Mouse (Mus musculus) small intestine, adult 2 months (tissue): ENCODE data around the gene Dph6. TPM values are rescaled to one million over a fixed set of nuclear protein-coding genes. Genes with fewer than 3 reads are reported as not detected.
"Not testable (repeated sequence)": the region's sequence is repeated elsewhere in the genome, so short reads cannot be mapped to it uniquely, and the experiment has no call there.

ENCODE experiments used
- H3K27ac ChIP-seq: fragments of 200-500 bp; 2 replicates; pipeline ENCODE4 v1.5.1; 2012; ENCODE audit warnings: low read depth, low read length, control low read depth, inconsistent platforms; ENCODE audit not compliant: insufficient read depth
- H3K27me3 ChIP-seq: fragments of 200-500 bp; 2 replicates; pipeline ENCODE4 v1.6.1; 2012; ENCODE audit warnings: mild to moderate bottlenecking, moderate library complexity, low read length, inconsistent platforms; ENCODE audit not compliant: control insufficient read depth, insufficient read depth
- H3K36me3 ChIP-seq: fragments of 200-500 bp; 2 replicates; pipeline ENCODE4 v1.6.1; 2012; ENCODE audit warnings: mild to moderate bottlenecking, low read length, control low read depth, inconsistent platforms; ENCODE audit not compliant: control insufficient read depth, insufficient read depth
- H3K4me1 ChIP-seq: fragments of 200-500 bp; 2 replicates; pipeline ENCODE4 v1.6.1; 2012; ENCODE audit warnings: low read length, inconsistent platforms, mixed read lengths; ENCODE audit not compliant: control insufficient read depth, insufficient read depth, insufficient read length
- H3K4me3 ChIP-seq: fragments of 200-500 bp; 2 replicates; pipeline ENCODE4 v1.5.1; 2012; ENCODE audit warnings: low read depth, mild to moderate bottlenecking, control low read depth, inconsistent platforms, low read length, moderate library complexity
- CTCF ChIP-seq: fragments of 200-500 bp; IDR thresholded peaks from 2 replicates; pipeline ENCODE4 v1.5.1; 2012; ENCODE audit warnings: low read depth, mild to moderate bottlenecking, control low read depth, inconsistent platforms, low read length, moderate library complexity, mixed read lengths; ENCODE audit not compliant: insufficient replicate concordance, insufficient read length; ENCODE audit errors: extremely low read depth
- POLR2A ChIP-seq: fragments of 200-500 bp; IDR thresholded peaks from 2 replicates; pipeline ENCODE4 v1.6.1; 2012; ENCODE audit warnings: low read depth, mild to moderate bottlenecking, control low read depth, inconsistent platforms, low read length, moderate library complexity
- WGBS: fragments of 180-500 bp; shearing (Covaris S2); methylation state at CpG from one replicate; pipeline ENCODE4 v1.1.7; 2018; 5-methylcytosine and 5-hydroxymethylcytosine counted together
- polyA plus RNA-seq: library from polyadenylated mRNA; depleted of rRNA; stranded (reverse); fragments of >200 nt; gene quantifications from 2 replicates; pipeline ENCODE4 v1.2.3, GENCODE M21; 2012

Dph6 gene
- polyA plus RNA-seq, 1 experiment = 2.7 TPM

DNA sequence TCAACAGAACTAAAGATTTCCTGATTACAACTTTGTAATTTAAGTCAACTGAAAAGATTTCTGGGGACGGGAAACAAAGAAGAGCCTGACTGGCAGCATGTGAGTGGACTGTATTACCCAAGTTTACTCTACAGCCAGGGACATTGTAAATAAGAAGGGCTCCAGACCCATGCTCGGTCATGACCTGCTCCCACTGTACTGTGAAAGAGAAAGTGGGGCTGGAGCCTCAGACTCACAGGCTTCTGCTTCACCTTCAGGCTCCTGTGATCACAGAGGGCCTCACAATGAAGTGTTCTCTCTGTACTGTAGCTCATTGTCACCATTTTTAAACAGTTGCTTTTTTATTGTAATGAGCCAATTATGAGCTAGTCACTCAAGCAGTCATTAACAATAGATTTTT is 44.7 kb downstream of the Dph6 start:
- Histone ChIP-seq H3K27me3 (no peaks in the 10 kb centered on the region), H3K4me3 (no peak overlapping the region), H3K27ac (no peak overlapping the region), H3K36me3 (no peaks in the 10 kb centered on the region), H3K4me1 (no peaks in the 10 kb centered on the region)
- TF ChIP-seq CTCF (no peak), POLR2A (no peak)
- WGBS = 55% methylated on average over 2 of the region's 2 CpGs

DNA sequence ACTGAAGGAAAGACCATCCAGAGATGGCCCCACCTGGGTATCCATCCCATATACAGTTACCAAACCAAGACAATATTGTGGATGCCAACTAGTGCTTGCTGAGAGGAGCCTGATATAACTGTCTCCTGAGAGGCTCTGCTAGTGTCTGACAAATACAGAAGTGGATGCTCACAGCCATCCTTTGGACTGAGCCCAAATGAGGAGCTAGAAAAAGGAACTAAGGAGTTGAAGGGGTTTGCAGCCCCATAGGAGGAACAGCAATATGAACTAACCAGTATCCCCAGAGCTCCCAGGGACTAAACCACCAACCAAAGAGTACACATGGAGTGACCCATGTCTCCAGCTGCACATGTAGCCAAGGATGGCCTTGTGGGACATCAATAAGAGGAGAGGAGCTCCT is 49.6 kb downstream of the Dph6 start:
- not testable (repeated sequence) for H3K27me3 ChIP-seq, H3K4me1 ChIP-seq, H3K36me3 ChIP-seq, H3K27ac ChIP-seq, H3K4me3 ChIP-seq

DNA sequence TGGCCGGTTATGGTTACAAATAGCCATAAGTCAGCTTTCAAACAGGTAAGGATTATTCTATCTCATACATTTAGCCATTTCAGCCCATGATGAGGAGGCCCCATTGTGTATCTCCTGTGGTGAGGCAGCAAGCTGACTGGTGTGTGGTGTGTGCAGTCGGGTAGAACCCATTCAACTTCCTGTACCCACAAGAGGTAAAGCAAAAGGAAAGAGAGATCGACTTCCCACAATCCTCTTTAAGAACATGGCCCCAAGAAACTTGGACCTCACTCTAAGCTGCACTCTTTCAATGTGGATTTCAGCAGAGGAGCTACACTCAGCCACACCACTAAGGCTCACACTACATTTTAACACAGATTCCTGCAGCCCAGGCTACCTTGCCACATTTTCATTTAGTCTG is 53.6 kb downstream of the Dph6 start:
- Histone ChIP-seq H3K4me1 (no peaks in the 10 kb centered on the region), H3K4me3 (no peak overlapping the region), H3K36me3 (no peaks in the 10 kb centered on the region), H3K27me3 (no peaks in the 10 kb centered on the region), H3K27ac (no peak overlapping the region)
- no peak for TF ChIP-seq CTCF
- TF ChIP-seq POLR2A = no peak
- 88% methylated on average over 3 of the region's 3 CpGs for WGBS

DNA sequence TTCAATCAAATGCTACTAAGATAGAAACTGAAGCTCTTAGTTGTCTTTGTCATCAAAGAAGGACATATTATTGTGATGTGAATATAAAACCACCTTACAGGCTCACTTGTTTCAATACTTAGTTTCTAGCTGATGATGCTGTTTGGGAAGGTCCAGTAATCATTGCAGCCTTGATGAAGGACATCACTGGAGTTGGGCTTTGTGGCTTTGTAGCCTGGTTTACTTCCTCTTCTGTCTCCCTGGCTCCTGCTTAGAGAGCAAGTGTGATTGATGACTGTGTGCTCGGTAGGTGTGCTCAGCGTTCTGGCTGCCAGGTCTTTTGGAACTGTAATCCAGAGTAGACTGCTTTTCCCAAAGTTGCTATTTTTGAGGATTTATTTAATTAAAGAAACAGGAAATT is 55.0 kb downstream of the Dph6 start:
- Histone ChIP-seq H3K27me3 (no peaks in the 10 kb centered on the region), H3K4me3 (no peak overlapping the region), H3K4me1 (no peaks in the 10 kb centered on the region), H3K36me3 (no peaks in the 10 kb centered on the region), H3K27ac (no peak overlapping the region)
- TF ChIP-seq CTCF (no peak), POLR2A (no peak)
- WGBS = 54% methylated on average over 2 of the region's 2 CpGs

DNA sequence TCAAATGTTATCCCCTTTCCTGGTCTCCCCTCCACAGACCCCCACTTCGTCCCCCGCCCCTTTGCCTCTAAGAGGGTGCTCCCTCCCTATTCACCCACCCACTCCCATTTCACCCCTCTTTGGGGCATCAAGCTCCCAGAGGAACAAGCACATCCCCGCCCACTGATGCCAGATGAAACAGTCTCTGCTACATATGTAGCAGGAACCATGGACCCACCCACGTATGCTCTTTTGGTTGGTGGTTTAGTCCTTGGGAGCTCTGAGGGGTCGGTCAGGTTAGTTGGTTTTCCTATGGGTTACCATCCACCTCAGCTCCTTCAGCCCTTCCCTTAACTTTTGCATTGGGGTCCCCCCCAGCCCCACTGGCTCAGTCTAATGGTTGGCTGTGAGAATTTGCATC is 61.4 kb downstream of the Dph6 start:
- Histone ChIP-seq H3K27me3 (no peaks in the 10 kb centered on the region), H3K4me3 (no peak overlapping the region), H3K4me1 (no peaks in the 10 kb centered on the region), H3K27ac (no peak overlapping the region), H3K36me3 (no peaks in the 10 kb centered on the region)
- 89% methylated on average over 5 of the region's 5 CpGs for WGBS
- no peak for TF ChIP-seq CTCF
- TF ChIP-seq POLR2A = no peak

DNA sequence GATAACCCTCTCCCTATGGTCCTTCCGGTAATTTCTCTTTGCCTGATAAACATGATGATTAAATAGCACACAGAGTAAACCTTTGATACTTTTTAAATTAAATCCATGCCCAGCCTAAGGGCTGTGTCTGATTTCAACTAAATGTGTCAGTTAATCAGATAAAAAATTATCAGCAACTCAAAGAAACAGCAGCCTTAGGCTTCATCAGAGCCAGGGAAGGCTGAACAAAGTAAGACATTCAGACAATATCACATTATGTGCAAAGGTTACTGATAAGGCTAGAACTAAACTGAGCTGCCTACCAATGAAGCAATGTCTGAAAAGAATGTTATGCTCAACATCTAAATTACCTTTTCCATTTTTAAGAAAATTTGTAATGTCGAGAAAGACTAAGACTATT is 74.0 kb downstream of the Dph6 start:
- Histone ChIP-seq H3K27ac (no peak overlapping the region), H3K27me3 (no peaks in the 10 kb centered on the region), H3K4me1 (no peaks in the 10 kb centered on the region), H3K4me3 (no peak overlapping the region), H3K36me3 (no peaks in the 10 kb centered on the region)
- WGBS = 26% methylated on average over 2 of the region's 2 CpGs
- TF ChIP-seq POLR2A (no peak), CTCF (no peak)

DNA sequence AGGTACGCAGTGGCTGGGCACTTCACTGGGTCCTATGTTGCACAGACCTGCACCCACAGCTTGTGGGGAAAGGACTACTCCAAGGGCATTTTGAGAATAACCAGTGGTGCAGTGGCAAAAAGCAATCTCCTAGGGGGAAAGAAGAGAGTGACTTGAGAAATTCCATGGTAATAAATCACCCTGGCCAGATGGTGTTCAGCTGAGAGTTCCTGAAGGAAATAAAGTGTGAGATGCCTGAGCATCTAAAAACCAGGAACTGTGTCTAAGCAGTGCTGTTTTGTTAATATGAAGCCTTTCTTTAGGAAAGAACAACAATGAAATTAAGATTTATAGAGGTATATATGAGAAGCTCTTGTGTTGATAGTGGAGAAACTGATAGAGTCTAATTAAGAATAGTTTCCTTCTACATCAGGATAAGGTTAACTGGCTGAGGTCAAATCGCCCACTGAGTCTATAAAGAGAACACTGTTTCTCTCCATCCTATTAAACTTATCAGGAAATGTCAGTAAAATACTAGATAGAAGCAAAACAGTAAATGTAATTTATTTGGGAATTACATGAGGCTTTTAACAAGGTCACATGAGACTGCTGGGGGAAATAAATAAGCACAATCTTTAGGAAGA is 111.7 kb downstream of the Dph6 start:
- Histone ChIP-seq H3K36me3 (no peaks in the 10 kb centered on the region), H3K4me3 (no peak overlapping the region), H3K27ac (no peak overlapping the region), H3K27me3 (no peaks in the 10 kb centered on the region), H3K4me1 (no peaks in the 10 kb centered on the region)
- TF ChIP-seq CTCF (no peak), POLR2A (no peak)
- WGBS = 87% methylated on average over 2 of the region's 2 CpGs

DNA sequence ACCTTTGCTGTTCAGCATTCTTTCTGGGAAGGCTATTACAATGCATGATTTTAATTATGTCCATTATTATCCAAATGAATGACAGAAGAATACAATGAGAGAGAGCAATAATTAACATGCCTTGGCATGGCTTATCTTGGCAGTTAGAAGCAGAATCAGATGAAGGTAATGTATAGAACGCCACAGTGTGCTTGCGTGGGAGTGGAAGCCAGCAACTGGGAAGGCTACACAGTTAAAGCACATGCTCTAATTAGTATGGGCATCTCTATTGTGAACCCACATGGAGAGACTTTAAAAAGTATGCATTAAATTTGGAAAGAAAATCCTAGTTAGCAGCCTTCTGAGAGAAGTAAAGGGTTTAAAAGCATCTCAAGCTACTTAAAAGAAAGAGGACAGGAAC is 112.4 kb downstream of the Dph6 start:
- TF ChIP-seq CTCF (no peak), POLR2A (no peak)
- 88% methylated on average over 2 of the region's 2 CpGs for WGBS
- no peaks in the 10 kb centered on the region for H3K36me3 ChIP-seq
- no peak overlapping the region for H3K4me3 ChIP-seq
- no peak overlapping the region for H3K27ac ChIP-seq
- no peaks in the 10 kb centered on the region for H3K27me3 ChIP-seq
- no peaks in the 10 kb centered on the region for H3K4me1 ChIP-seq
